Mouse (Mus musculus) heart, postnatal 0 days (tissue): ENCODE results near the gene Lcp2. TPM values are rescaled to one million over a fixed set of nuclear protein-coding genes. Genes with fewer than 3 reads are reported as not detected.

ENCODE experiments used
- ATAC-seq: fragments of 200-750 bp; cut with Nextera tagmentation; 2 replicates; pipeline ENCODE4 v1.8.0; 2017; ENCODE audit warnings: low read depth, moderate number of reproducible peaks, moderate library complexity; ENCODE audit not compliant: insufficient read depth
- DNase-seq: peaks from one replicate; pipeline ENCODE4 v3.0.0-alpha.2; 2016; ENCODE audit warnings: low spot score
- H3K27ac ChIP-seq: fragments of 300-500 bp; sonication (generic); 2 replicates; pipeline ENCODE4 v1.5.1; 2014; ENCODE audit warnings: low read depth, mild to moderate bottlenecking
- H3K27me3 ChIP-seq: fragments of 300-500 bp; sonication (generic); 2 replicates; pipeline ENCODE4 v1.6.1; 2014; ENCODE audit warnings: low read length, mixed read lengths; ENCODE audit not compliant: control insufficient read depth, insufficient read depth
- H3K36me3 ChIP-seq: fragments of 300-500 bp; sonication (generic); replicated peaks from 2 replicates; pipeline ENCODE4 v1.6.1; 2014; ENCODE audit warnings: low read length, mixed read lengths; ENCODE audit not compliant: control insufficient read depth, insufficient read depth
- H3K4me1 ChIP-seq: fragments of 300-500 bp; sonication (generic); 2 replicates; pipeline ENCODE4 v1.6.1; 2014; ENCODE audit warnings: antibody characterized with exemption; ENCODE audit not compliant: control insufficient read depth, insufficient read depth
- H3K4me2 ChIP-seq: fragments of 300-500 bp; sonication (generic); 2 replicates; pipeline ENCODE4 v1.6.1; 2014; ENCODE audit warnings: low read depth, mild to moderate bottlenecking, low read length, moderate library complexity
- H3K4me3 ChIP-seq: fragments of 300-500 bp; sonication (generic); 2 replicates; pipeline ENCODE4 v1.5.1; 2014; ENCODE audit warnings: low read depth, low read length
- H3K9ac ChIP-seq: fragments of 300-500 bp; sonication (generic); replicated peaks from 2 replicates; pipeline ENCODE4 v1.6.1; 2014; ENCODE audit warnings: low read depth, low read length, mixed read lengths
- H3K9me3 ChIP-seq: fragments of 300-500 bp; sonication (generic); replicated peaks from 2 replicates; pipeline ENCODE4 v1.6.1; 2016; ENCODE audit warnings: low read length; ENCODE audit not compliant: control insufficient read depth
- CTCF ChIP-seq: IDR thresholded peaks from 2 replicates; pipeline ENCODE4 v1.5.1; 2016; ENCODE audit warnings: antibody characterized with exemption, control low read depth, low read depth
- EP300 ChIP-seq: IDR thresholded peaks from 2 replicates; pipeline ENCODE4 v1.6.1; 2016; ENCODE audit warnings: antibody characterized with exemption, low read depth
- WGBS: fragments of 180-500 bp; shearing (Covaris S2); extraction: QIAGEN DNeasy Blood & Tissue Kit; methylation state at CpG from one replicate; pipeline ENCODE4 v1.1.7; 2014; 5-methylcytosine and 5-hydroxymethylcytosine counted together
- polyA plus RNA-seq: library from polyadenylated mRNA; unstranded; fragments of >200 nt; fragmentation: Nextera tagmentation; extraction: Ambion mirVana; gene quantifications from 2 replicates; pipeline ENCODE4 v1.2.1, GENCODE M21; 2015
- total RNA-seq: library from RNA; depleted of rRNA; stranded (reverse); fragments of >200 nt; gene quantifications from 2 replicates; pipeline ENCODE4 v1.2.3, GENCODE M21; 2014; ENCODE audit warnings: low replicate concordance

Gene Lcp2
- total and polyA plus RNA-seq, 2 experiments from 2014 or later = 0.08 to 0.63 TPM

DNA sequence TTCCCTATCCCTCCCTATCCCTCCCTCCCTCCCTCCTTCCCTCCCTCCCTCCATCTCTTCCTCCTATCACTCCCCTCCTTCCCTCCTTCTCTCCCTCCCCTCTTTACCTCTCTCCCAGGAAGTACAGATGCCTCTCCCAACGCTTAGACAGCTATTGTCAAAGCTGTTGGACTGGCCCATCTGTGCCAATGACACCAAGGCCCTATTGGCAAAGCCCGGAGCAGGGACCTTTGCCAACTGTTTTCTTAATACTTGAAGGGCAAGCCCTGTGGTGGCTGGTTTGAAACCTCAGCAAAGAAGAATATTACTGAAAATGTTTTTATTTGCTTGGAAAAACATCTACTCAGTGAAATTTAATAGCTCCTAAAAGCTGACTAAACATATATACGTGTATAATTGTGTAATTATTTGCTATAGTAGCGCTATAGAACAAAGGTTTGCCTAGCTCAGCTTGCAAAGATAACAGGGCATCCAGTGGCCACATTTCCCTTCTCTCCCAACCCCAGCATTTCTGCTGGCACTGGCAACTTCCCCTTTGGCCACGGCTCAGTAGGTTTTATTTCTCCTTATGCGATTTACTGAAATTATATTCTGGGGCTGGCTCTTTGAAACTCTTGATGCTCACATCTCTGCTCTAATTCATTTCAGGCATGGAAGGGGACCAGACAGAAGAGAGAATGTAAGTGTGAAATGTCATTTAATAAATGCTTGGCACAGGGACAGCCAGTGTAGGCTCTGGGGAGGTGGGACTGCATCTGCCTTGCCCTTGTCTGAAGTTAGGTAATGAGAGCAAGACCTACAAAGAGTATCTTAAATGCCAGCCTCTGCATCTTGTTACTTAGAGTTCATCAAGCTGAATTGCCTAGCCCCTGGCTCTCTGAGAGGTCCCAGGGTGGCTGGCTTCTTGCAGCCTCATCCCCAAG is 33.1 kb downstream of the Lcp2 start:
- DNase-seq = no peak
- H3K4me3 ChIP-seq = no peak overlapping the region
- TF ChIP-seq CTCF = no peak
- TF ChIP-seq EP300 = no peak
- H3K4me2 ChIP-seq = no peak overlapping the region
- no peak overlapping the region for H3K27ac ChIP-seq
- H3K4me1 ChIP-seq = no peaks in the 10 kb centered on the region
- no peaks in the 10 kb centered on the region for H3K36me3 ChIP-seq
- H3K9me3 ChIP-seq = no peaks in the 10 kb centered on the region
- H3K9ac ChIP-seq = no peak overlapping the region
- no peaks in the 10 kb centered on the region for H3K27me3 ChIP-seq
- ATAC-seq = no peak
- WGBS = 63% methylated on average over 6 of the region's 6 CpGs

DNA sequence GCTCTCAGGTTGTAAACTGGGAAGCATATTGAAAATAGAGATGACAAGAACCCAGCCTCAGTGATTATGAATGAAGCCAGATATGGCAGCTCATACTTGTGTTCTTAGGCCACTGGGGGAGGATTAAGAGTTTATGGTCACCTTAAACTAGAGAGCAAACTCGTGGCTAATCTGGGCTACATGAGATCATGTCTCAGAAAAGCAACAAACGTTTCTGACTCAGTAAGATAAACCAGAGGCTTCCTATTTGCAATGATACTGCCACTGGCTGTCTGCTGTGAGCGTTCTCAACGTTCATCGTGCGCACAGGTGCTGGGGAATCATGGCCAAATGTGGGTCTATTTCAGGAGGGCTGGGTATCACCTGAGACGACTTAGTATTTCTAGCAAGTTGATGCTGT is 37.1 kb downstream of the Lcp2 start:
- H3K9ac ChIP-seq = no peak overlapping the region
- no peaks in the 10 kb centered on the region for H3K36me3 ChIP-seq
- peak; percentile 51; the same call in 1 of the 2 replicates for ATAC-seq
- no peak overlapping the region for H3K27ac ChIP-seq
- 30% methylated on average over 7 of the region's 7 CpGs for WGBS
- DNase-seq = peak; percentile 17
- H3K27me3 ChIP-seq = no peaks in the 10 kb centered on the region
- no peak for TF ChIP-seq EP300
- TF ChIP-seq CTCF = no peak
- H3K9me3 ChIP-seq = no peaks in the 10 kb centered on the region
- H3K4me3 ChIP-seq = no peak overlapping the region
- H3K4me2 ChIP-seq = no peak overlapping the region
- H3K4me1 ChIP-seq = no peaks in the 10 kb centered on the region

- ATAC-seq (no peak), DNase-seq (no peak)
- no peak overlapping the region for H3K4me2 ChIP-seq
- H3K27ac ChIP-seq = no peak overlapping the region
- H3K4me1 ChIP-seq = no peaks in the 10 kb centered on the region
- no peak overlapping the region for H3K9ac ChIP-seq
- WGBS = 43% methylated on average over 2 of the region's 2 CpGs
- H3K9me3 ChIP-seq = no peaks in the 10 kb centered on the region
- H3K36me3 ChIP-seq = no peaks in the 10 kb centered on the region
- no peaks in the 10 kb centered on the region for H3K27me3 ChIP-seq
- TF ChIP-seq CTCF (no peak), EP300 (no peak)
- H3K4me3 ChIP-seq = no peak overlapping the region
Observed at GRCm38 (mm10) chr11:34084639-34085038, 37.9 kb downstream of the Lcp2 start.

GRCm38 (mm10) chr11:34086164-34086751 is 39.5 kb downstream of the Lcp2 start:
- H3K4me1 ChIP-seq = no peaks in the 10 kb centered on the region
- no peak for DNase-seq
- no peaks in the 10 kb centered on the region for H3K36me3 ChIP-seq
- no peak overlapping the region for H3K27ac ChIP-seq
- TF ChIP-seq EP300 (no peak), CTCF (no peak)
- no peak overlapping the region for H3K4me2 ChIP-seq
- no peak overlapping the region for H3K9ac ChIP-seq
- WGBS = 54% methylated on average over 8 of the region's 8 CpGs
- no peaks in the 10 kb centered on the region for H3K9me3 ChIP-seq
- H3K27me3 ChIP-seq = no peaks in the 10 kb centered on the region
- ATAC-seq = no peak
- no peak overlapping the region for H3K4me3 ChIP-seq

- Histone ChIP-seq H3K27me3 (no peaks in the 10 kb centered on the region), H3K9ac (no peak overlapping the region), H3K4me2 (no peak overlapping the region), H3K27ac (no peak overlapping the region), H3K9me3 (no peaks in the 10 kb centered on the region), H3K4me1 (no peaks in the 10 kb centered on the region), H3K4me3 (no peak overlapping the region), H3K36me3 (no peaks in the 10 kb centered on the region)
- WGBS = 67% methylated on average over 3 of the region's 3 CpGs
- TF ChIP-seq EP300 (no peak), CTCF (peak; percentile 24; the same call in 1 of the 2 replicates)
- DNase-seq (no peak), ATAC-seq (no peak)
Observed at GRCm38 (mm10) chr11:34087064-34087463, 40.3 kb downstream of the Lcp2 start.
